Mouse (Mus musculus): Measurements from ENCODE around the gene C1galt1c1. TPM values are rescaled to one million over a fixed set of nuclear protein-coding genes. Genes with fewer than 3 reads are reported as not detected.

Gene C1galt1c1
- total RNA-seq, 1 experiment, result 17.1 TPM

GRCm38 (mm10) chrX:38600177-38600994 is 34.5 kb downstream of the C1galt1c1 start, which contains the start of gene Mcts1:
Gene Mcts1 (plus strand): TSS chrX:38600578.
- no peak for TF ChIP-seq ZNF384 (IDR thresholded peaks at IDR 0.05; ENCODE audit: low read depth, low read length)
- TF ChIP-seq ZC3H11A (IDR thresholded peaks at IDR 0.05; ENCODE audit: borderline replicate concordance, low read depth, low read length), result no peak
- 0 out of 2 replicates have a peak, but pooled peaks have one; percentile 51 for TF ChIP-seq MAFK (IDR thresholded peaks at IDR 0.05; ENCODE audit: insufficient read depth, low read depth, low read length)
- Histone ChIP-seq H3K4me3 (ENCODE audit: insufficient read depth in 1 of 2, low read depth in 1 of 2, low read length in 2 of 2, poor library complexity in 1 of 2, severe bottlenecking in 1 of 2) (peak within 1 kb of the TSS; percentile 74 to 90), H3K9ac (ENCODE audit: insufficient read depth, low read depth, low read length, poor library complexity, severe bottlenecking) (peak within 1 kb of the TSS; percentile 78), H3K36me3 (ENCODE audit: control insufficient read depth, insufficient read depth, low read length, poor library complexity, severe bottlenecking) (no peaks in the 10 kb centered on the region), H3K4me1 (ENCODE audit: control insufficient read depth in 2 of 2, insufficient read depth in 2 of 2, low read length in 2 of 2, poor library complexity in 1 of 2) (no peaks in the 10 kb centered on the region), H3K27ac (ENCODE audit: insufficient read depth, low read depth, low read length, poor library complexity, severe bottlenecking) (peak within 1 kb of the TSS; percentile 44), H3K9me3 (ENCODE audit: control insufficient read depth, insufficient read depth, low read depth, low read length) (no peaks in the 10 kb centered on the region)
- peak; percentile 72 for DNase-seq (ENCODE audit: low read depth, low spot score)
- in situ Hi-C loops (cut with MboI; ENCODE audit: low sequenced_read_pairs in 2 of 2, unreplicated experiment in 2 of 2), result no loop called here

GRCm38 (mm10) chrX:38593180-38593889 is 41.6 kb downstream of the C1galt1c1 start:
- in situ Hi-C loops (cut with MboI; ENCODE audit: low sequenced_read_pairs in 2 of 2, unreplicated experiment in 2 of 2), result no loop called here
- no peak for TF ChIP-seq MAFK (IDR thresholded peaks at IDR 0.05; ENCODE audit: insufficient read depth, low read depth, low read length)
- no peak for TF ChIP-seq ZC3H11A (IDR thresholded peaks at IDR 0.05; ENCODE audit: borderline replicate concordance, low read depth, low read length)
- no peak for TF ChIP-seq HCFC1 (IDR thresholded peaks at IDR 0.05; ENCODE audit: borderline replicate concordance, insufficient read depth, low read length)
- no peak for TF ChIP-seq ZNF384 (IDR thresholded peaks at IDR 0.05; ENCODE audit: low read depth, low read length)
- TF ChIP-seq CHD2 (IDR thresholded peaks at IDR 0.05; ENCODE audit: low read depth, low read length), result no peak
- Histone ChIP-seq H3K36me3 (ENCODE audit: control insufficient read depth, insufficient read depth, low read length, poor library complexity, severe bottlenecking) (no peaks in the 10 kb centered on the region), H3K9ac (ENCODE audit: insufficient read depth, low read depth, low read length, poor library complexity, severe bottlenecking) (no peak overlapping the region), H3K9me3 (ENCODE audit: control insufficient read depth, insufficient read depth, low read depth, low read length) (no peaks in the 10 kb centered on the region), H3K4me1 (ENCODE audit: control insufficient read depth in 2 of 2, insufficient read depth in 2 of 2, low read length in 2 of 2, poor library complexity in 1 of 2) (peaks cover 4 to 5% of the 10 kb centered on the region in 2 experiments; a peak in 1 of 4 replicates), H3K27ac (ENCODE audit: insufficient read depth, low read depth, low read length, poor library complexity, severe bottlenecking) (no peak overlapping the region), H3K4me3 (ENCODE audit: insufficient read depth in 1 of 2, low read depth in 1 of 2, low read length in 2 of 2, poor library complexity in 1 of 2, severe bottlenecking in 1 of 2) (no peak overlapping the region)
- no peak for DNase-seq (ENCODE audit: low read depth, low spot score)

- Histone ChIP-seq H3K27ac (ENCODE audit: insufficient read depth, low read depth, low read length, poor library complexity, severe bottlenecking) (no peak overlapping the region), H3K4me1 (ENCODE audit: control insufficient read depth in 2 of 2, insufficient read depth in 2 of 2, low read length in 2 of 2, poor library complexity in 1 of 2) (peaks cover 4 to 5% of the 10 kb centered on the region in 2 experiments; a peak in 1 of 4 replicates), H3K9me3 (ENCODE audit: control insufficient read depth, insufficient read depth, low read depth, low read length) (no peaks in the 10 kb centered on the region), H3K4me3 (ENCODE audit: insufficient read depth in 1 of 2, low read depth in 1 of 2, low read length in 2 of 2, poor library complexity in 1 of 2, severe bottlenecking in 1 of 2) (no peak overlapping the region), H3K36me3 (ENCODE audit: control insufficient read depth, insufficient read depth, low read length, poor library complexity, severe bottlenecking) (no peaks in the 10 kb centered on the region), H3K9ac (ENCODE audit: insufficient read depth, low read depth, low read length, poor library complexity, severe bottlenecking) (no peak overlapping the region)
- in situ Hi-C loops (cut with MboI; ENCODE audit: low sequenced_read_pairs in 2 of 2, unreplicated experiment in 2 of 2), result no loop called here
- TF ChIP-seq MAFK (IDR thresholded peaks at IDR 0.05; ENCODE audit: insufficient read depth, low read depth, low read length), result no peak
- no peak for TF ChIP-seq ZNF384 (IDR thresholded peaks at IDR 0.05; ENCODE audit: low read depth, low read length)
- no peak for TF ChIP-seq HCFC1 (IDR thresholded peaks at IDR 0.05; ENCODE audit: borderline replicate concordance, insufficient read depth, low read length)
- no peak for TF ChIP-seq ZC3H11A (IDR thresholded peaks at IDR 0.05; ENCODE audit: borderline replicate concordance, low read depth, low read length)
- DNase-seq (ENCODE audit: low read depth, low spot score), result no peak
These were observed 43.1 kb downstream of the C1galt1c1 start for GRCm38 (mm10) chrX:38591749-38592148.

GRCm38 (mm10) chrX:38589827-38590226 is 45.1 kb downstream of the C1galt1c1 start:
- H3K4me3 ChIP-seq (ENCODE audit: insufficient read depth in 1 of 2, low read depth in 1 of 2, low read length in 2 of 2, poor library complexity in 1 of 2, severe bottlenecking in 1 of 2), result no peak overlapping the region
- no peak for TF ChIP-seq HCFC1 (IDR thresholded peaks at IDR 0.05; ENCODE audit: borderline replicate concordance, insufficient read depth, low read length)
- TF ChIP-seq CHD2 (IDR thresholded peaks at IDR 0.05; ENCODE audit: low read depth, low read length), result 0 out of 2 replicates have a peak, but pooled peaks have one; percentile 70
- TF ChIP-seq MAFK (IDR thresholded peaks at IDR 0.05; ENCODE audit: insufficient read depth, low read depth, low read length), result no peak
- no peak for TF ChIP-seq ZNF384 (IDR thresholded peaks at IDR 0.05; ENCODE audit: low read depth, low read length)
- TF ChIP-seq ZC3H11A (IDR thresholded peaks at IDR 0.05; ENCODE audit: borderline replicate concordance, low read depth, low read length), result no peak
- peak overlapping the region; percentile 67; the same call in 1 of the 2 replicates for H3K27ac ChIP-seq (ENCODE audit: insufficient read depth, low read depth, low read length, poor library complexity, severe bottlenecking)
- in situ Hi-C loops (cut with MboI; ENCODE audit: low sequenced_read_pairs in 2 of 2, unreplicated experiment in 2 of 2), result no loop called here
- H3K9me3 ChIP-seq (ENCODE audit: control insufficient read depth, insufficient read depth, low read depth, low read length), result no peaks in the 10 kb centered on the region
- H3K4me1 ChIP-seq (ENCODE audit: control insufficient read depth in 2 of 2, insufficient read depth in 2 of 2, low read length in 2 of 2, poor library complexity in 1 of 2), result peaks cover 4 to 5% of the 10 kb centered on the region in 2 experiments; a peak in 1 of 4 replicates
- no peak overlapping the region; the same call in 1 of the 2 replicates for H3K9ac ChIP-seq (ENCODE audit: insufficient read depth, low read depth, low read length, poor library complexity, severe bottlenecking)
- no peaks in the 10 kb centered on the region for H3K36me3 ChIP-seq (ENCODE audit: control insufficient read depth, insufficient read depth, low read length, poor library complexity, severe bottlenecking)
- peak; percentile 41 for DNase-seq (ENCODE audit: low read depth, low spot score)

Measured in ES-E14 (cell line).